ENCODE assay signal across 8 mouse cellular contexts in the genomic region with DNA sequence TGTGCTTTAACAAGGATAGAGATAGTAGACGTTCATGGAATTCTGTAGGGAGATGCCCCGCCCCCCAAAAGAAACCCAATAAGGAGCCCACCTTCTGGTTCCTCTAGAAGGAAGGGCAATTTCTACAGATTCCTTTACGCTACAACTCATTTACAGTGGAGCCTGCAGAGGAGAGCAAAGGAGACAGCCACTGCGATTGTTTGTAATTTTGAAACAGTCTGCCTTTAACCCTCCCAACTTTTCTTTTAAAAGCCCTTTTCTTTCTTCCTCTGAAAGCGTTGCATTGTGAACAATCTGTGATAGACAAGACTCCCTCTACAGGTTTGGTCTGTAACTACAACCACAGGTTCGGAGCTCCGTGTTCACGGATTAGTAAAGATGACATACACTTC. TPM values are rescaled to one million over a fixed set of nuclear protein-coding genes. Genes with fewer than 3 reads are reported as not detected.
A peak's percentile ranks its signal among the peaks of the same experiment; 100 is the strongest.
DNase-seq lines count a peak whose midpoint lies in the region; ATAC-seq and TF ChIP-seq lines count a peak whose summit lies in the region.

No protein-coding gene starts in this region.

- no peaks in the 10 kb centered on the region for H3K9me3 ChIP-seq in ES-E14 (ENCODE audit: control insufficient read depth, insufficient read depth, low read depth, low read length)
- no peaks in the 10 kb centered on the region for H3K9me3 ChIP-seq in heart, embryonic 16.5 days (replicated peaks; ENCODE audit: control insufficient read depth, low read length)
- H3K9me3 ChIP-seq in lung, embryonic 16.5 days (ENCODE audit: control insufficient read depth, low read length): no peaks in the 10 kb centered on the region

- TF ChIP-seq CTCF in olfactory bulb, adult 2 months (IDR thresholded peaks at IDR 0.05; ENCODE audit: insufficient read depth, low read depth, low read length): no peak

- H3K4me1 ChIP-seq in ES-E14 (ENCODE audit: control insufficient read depth in 2 of 2, insufficient read depth in 2 of 2, low read length in 2 of 2, poor library complexity in 1 of 2): peaks cover 0 to 13% of the 10 kb centered on the region in 2 experiments; a peak in 2 of 4 replicates
- H3K4me1 ChIP-seq in heart, embryonic 16.5 days (ENCODE audit: control insufficient read depth, insufficient read depth, low read length): peaks cover 29% of the 10 kb centered on the region
- H3K4me1 ChIP-seq in lung, embryonic 16.5 days (replicated peaks; ENCODE audit: control insufficient read depth, insufficient read depth, low read length): peaks cover 22% of the 10 kb centered on the region
- peaks cover 26% of the 10 kb centered on the region for H3K4me1 ChIP-seq in olfactory bulb, adult 2 months (ENCODE audit: control insufficient read depth, insufficient read depth, low read length)

- no peak for TF ChIP-seq POLR2A in olfactory bulb, adult 2 months (IDR thresholded peaks at IDR 0.05; ENCODE audit: insufficient read depth, low read depth, low read length)

- peak overlapping the region; percentile 63 to 77 for H3K4me3 ChIP-seq in ES-E14 (ENCODE audit: insufficient read depth in 1 of 2, low read depth in 1 of 2, low read length in 2 of 2, poor library complexity in 1 of 2, severe bottlenecking in 1 of 2)
- peak overlapping the region; percentile 97 for H3K4me3 ChIP-seq in heart, embryonic 16.5 days (ENCODE audit: low read length)
- H3K4me3 ChIP-seq in lung, embryonic 16.5 days (ENCODE audit: low read length): peak overlapping the region; percentile 95
- H3K4me3 ChIP-seq in olfactory bulb, adult 2 months (ENCODE audit: insufficient read depth, low read depth, low read length): peak overlapping the region; percentile 61

- no peaks in the 10 kb centered on the region for H3K36me3 ChIP-seq in ES-E14 (ENCODE audit: control insufficient read depth, insufficient read depth, low read length, poor library complexity, severe bottlenecking)
- H3K36me3 ChIP-seq in heart, embryonic 16.5 days (ENCODE audit: control insufficient read depth, insufficient read depth): no peaks in the 10 kb centered on the region
- H3K36me3 ChIP-seq in lung, embryonic 16.5 days (ENCODE audit: control insufficient read depth, insufficient read depth, low read length): no peaks in the 10 kb centered on the region

- H3K27me3 ChIP-seq in heart, embryonic 16.5 days (ENCODE audit: control insufficient read depth, insufficient read depth, low read length): no peaks in the 10 kb centered on the region
- no peaks in the 10 kb centered on the region for H3K27me3 ChIP-seq in lung, embryonic 16.5 days (ENCODE audit: control insufficient read depth, insufficient read depth, low read depth, low read length)

- in situ Hi-C loops in ES-E14 (cut with MboI; ENCODE audit: low sequenced_read_pairs in 2 of 2, unreplicated experiment in 2 of 2): no loop called here

- peak overlapping the region; percentile 99 for H3K4me2 ChIP-seq in heart, embryonic 16.5 days (ENCODE audit: low read depth, low read length)
- peak overlapping the region; percentile 82 for H3K4me2 ChIP-seq in lung, embryonic 16.5 days (ENCODE audit: low read depth, low read length)

- no peak for ATAC-seq in heart, embryonic 16.5 days (replicated peaks; ENCODE audit: extremely low read depth, insufficient read depth, low FRiP score)
- ATAC-seq in lung, embryonic 16.5 days (ENCODE audit: low read depth): no peak

- DNase-seq in CD4-positive helper T cell, adult 2 months (ENCODE audit: low read depth, low spot score): peak; percentile 75
- peak; percentile 69 for DNase-seq in ES-E14 (ENCODE audit: low read depth, low spot score)
- DNase-seq in embryo, embryonic 10.5 days (ENCODE audit: low spot score): peak; percentile 91
- DNase-seq in kidney, postnatal 36 days: peak; percentile 68 to 78
- DNase-seq in urinary bladder, postnatal 4 days (ENCODE audit: low spot score in 2 of 2): no peak

- WGBS in heart, embryonic 16.5 days: 1% methylated on average over 8 of the region's 8 CpGs
- under 1% methylated on average over 8 of the region's 8 CpGs for WGBS in lung, embryonic 16.5 days
- 1% methylated on average over 8 of the region's 8 CpGs for WGBS in olfactory bulb, adult 2 months

- no peak overlapping the region for H3K27ac ChIP-seq in ES-E14 (ENCODE audit: insufficient read depth, low read depth, low read length, poor library complexity, severe bottlenecking)
- H3K27ac ChIP-seq in heart, embryonic 16.5 days (ENCODE audit: low read length): peak overlapping the region; percentile 95; the same call in 1 of the 2 replicates
- peak overlapping the region; percentile 41; the same call in 1 of the 2 replicates for H3K27ac ChIP-seq in lung, embryonic 16.5 days (ENCODE audit: low read length)
- H3K27ac ChIP-seq in olfactory bulb, adult 2 months (ENCODE audit: insufficient read depth, low read depth, low read length): no peak overlapping the region

- H3K9ac ChIP-seq in ES-E14 (ENCODE audit: insufficient read depth, low read depth, low read length, poor library complexity, severe bottlenecking): no peak overlapping the region; the same call in 1 of the 2 replicates
- H3K9ac ChIP-seq in heart, embryonic 16.5 days (ENCODE audit: low read length): peak overlapping the region; percentile 96
- H3K9ac ChIP-seq in lung, embryonic 16.5 days (ENCODE audit: low read length): peak overlapping the region; percentile 75

TF ChIP-seq in ES-E14, 5 proteins besides CTCF, POLR2A, EP300 and RAD21:
- TF ChIP-seq CHD2 (IDR thresholded peaks at IDR 0.05; ENCODE audit: low read depth, low read length): no peak

RNA-seq across cellular contexts. Expression of gene 4930404H24Rik, which starts 46.6 kb away (rescaled TPM):
- total RNA-seq in ES-E14 (2012; rRNA removed): not detected in 2 replicates
- polyA plus RNA-seq in heart, embryonic 16.5 days (2015; fragmentation: Nextera tagmentation; extraction: Ambion mirVana): not detected in 2 replicates
- not detected in 2 replicates for polyA plus RNA-seq in lung, embryonic 16.5 days (2015; fragmentation: Nextera tagmentation; extraction: Ambion mirVana)
- not detected in 2 replicates for polyA plus RNA-seq in olfactory bulb, adult 2 months (2012; ENCODE audit: insufficient read depth, insufficient read length, low replicate concordance, missing spikeins)

Comparison
In these comparisons a context has a peak if more than half of its experiments do, and no peak if none do; other contexts are left out.
1. DNase-seq: peak in CD4-positive helper T cell, adult 2 months (single experiment), ES-E14 (single experiment), embryo, embryonic 10.5 days (single experiment) and kidney, postnatal 36 days (2 of 2); none in urinary bladder, postnatal 4 days (0 of 2).
2. H3K27ac ChIP-seq: peak in heart, embryonic 16.5 days (single experiment) and lung, embryonic 16.5 days (single experiment); none in ES-E14 (single experiment) and olfactory bulb, adult 2 months (single experiment).
3. Peak in every context shown above with its lines, with median percentiles within 50 percentile points of each other: H3K4me3 ChIP-seq.